Mouse (Mus musculus): ENCODE results near the gene L3mbtl2.

The L3mbtl2 gene

DNA sequence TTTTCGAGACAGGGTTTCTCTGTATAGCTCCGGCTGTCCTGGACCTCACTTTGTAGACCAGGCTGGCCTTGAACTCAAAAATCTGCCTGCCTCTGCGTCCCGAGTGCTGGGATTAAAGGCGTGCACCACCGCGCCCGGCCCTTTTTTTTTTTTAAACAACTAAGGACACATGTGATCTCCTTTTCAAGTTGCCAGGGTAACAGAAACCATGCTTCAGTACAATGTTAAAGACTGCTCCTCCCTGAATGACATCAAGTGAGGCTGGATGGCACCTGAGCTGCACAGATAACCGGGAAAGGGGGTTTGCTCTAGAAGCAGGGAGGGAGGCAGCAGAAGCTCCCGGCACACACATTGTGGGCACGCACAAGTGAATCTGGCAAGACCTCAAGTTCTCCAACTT lies 45.3 kb downstream of the L3mbtl2 start:
- in situ Hi-C loops (cut with MboI): no loop called here

DNA sequence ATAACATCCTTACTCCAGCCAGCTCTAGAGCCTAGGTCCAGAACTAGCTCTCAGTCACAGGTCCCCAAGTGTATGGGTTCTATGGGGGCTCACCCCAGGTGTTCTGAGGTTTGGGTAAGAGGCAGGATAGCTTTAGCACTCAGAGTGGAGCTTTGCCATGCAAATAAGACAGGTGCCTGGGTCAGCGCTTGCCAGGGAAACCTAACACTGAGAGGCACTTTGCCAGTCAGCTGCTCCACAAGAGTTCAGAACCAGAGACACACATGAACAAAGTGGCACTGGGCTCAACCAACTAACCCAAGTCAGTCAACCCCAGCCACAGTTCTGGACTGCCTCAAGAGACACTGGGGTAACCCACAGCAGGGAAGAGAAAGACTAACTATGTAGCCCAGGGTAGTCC lies 46.0 kb downstream of the L3mbtl2 start:
- in situ Hi-C loops (cut with MboI): no loop called here

DNA sequence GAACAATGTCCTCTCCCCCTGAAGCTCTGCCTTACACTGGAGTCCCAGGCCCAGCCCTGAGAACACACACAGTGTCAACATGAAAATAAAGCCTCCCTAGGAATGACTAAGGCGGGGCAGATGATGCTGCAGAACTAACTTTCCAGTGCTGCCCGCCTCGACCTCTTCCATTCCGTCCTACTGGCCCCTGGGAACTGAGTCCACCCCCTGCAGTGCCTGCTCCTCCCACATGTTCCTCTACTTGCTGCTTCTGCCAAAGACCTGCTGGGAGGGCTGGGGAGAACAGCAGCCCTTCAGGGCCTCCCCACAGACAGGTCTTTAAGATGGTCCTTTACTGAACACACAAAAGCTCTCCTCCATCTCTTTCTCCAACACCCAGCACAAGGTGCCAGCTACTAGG lies 47.1 kb downstream of the L3mbtl2 start:
- in situ Hi-C loops (cut with MboI): no loop called here

DNA sequence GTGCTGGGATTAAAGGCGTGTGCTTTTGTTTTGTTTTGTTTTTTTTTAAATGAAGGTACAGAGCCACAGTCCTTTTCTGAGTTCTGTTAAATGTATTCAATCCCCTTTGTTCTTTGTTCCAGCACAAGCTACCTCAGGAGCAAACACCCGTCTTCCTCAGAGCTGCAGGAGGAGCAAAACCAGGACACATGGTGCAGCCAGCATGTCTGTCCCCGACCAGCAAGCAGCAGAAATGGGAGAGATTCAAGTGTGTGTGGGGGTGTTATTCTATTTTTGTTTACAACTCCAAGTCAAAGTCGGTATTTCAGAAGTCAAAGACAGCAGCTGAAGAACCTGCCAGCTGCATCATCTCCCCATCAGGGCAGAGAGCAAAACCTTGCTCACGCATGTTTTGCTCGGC lies 50.1 kb downstream of the L3mbtl2 start:
- in situ Hi-C loops (cut with MboI): no loop called here

DNA sequence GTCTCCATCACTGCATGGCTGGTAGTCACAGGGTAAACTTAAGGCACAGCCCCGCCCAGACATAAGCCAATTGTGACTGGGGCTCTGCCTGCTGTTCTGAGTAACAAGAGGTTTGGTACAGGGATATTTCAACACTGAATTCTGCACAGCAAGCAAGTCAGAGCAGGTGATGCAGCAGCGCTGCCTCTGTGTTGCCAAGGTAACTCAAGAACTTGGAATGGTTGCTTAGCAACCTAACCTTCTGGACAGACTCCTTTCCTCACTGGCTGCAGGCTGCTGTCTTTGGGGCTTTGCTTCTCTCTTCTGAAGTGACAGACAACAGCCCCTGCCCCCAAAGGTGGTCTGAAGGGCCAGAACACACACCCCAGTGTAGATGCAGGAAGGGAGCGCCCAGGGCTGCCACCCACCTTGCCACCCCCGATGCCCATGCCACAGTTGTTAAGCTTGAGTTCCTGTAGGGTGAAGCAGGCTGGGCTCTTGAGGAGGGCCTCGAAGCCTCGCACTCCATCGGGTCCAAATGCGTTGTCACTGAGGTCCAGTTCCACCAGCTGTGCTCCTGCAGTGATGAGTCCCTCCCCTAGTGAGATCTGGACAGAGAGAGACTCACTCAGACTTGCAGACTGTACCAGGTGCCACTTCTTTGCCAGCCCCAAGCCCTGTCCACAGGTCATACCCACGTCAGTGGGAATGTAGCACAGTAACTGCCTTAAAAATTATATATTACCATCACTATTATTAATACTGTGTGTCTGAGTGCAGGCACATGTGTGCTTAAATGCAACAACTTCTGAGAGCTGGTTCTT lies 54.8 kb downstream of the L3mbtl2 start:
- in situ Hi-C loops (cut with MboI): no loop called here

DNA sequence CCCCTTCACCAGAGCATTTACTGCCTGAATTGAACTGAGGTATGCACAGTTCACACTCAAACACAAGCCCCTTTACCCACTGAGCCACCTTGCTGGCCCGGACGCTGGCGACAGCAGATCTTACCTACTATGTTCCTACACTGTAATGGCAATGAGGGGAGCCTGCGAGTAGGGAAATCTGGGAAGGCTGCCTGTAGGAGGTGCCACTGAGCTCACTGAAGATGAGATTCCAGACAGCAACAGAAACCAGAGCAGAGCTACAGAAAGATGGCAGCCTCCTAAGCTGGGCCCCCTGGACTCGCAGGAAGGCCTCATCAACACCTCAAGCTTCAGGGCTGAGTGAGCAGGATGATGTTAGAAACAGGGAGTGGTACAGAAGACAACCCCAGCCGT lies 55.4 kb downstream of the L3mbtl2 start:
- in situ Hi-C loops (cut with MboI): no loop called here

DNA sequence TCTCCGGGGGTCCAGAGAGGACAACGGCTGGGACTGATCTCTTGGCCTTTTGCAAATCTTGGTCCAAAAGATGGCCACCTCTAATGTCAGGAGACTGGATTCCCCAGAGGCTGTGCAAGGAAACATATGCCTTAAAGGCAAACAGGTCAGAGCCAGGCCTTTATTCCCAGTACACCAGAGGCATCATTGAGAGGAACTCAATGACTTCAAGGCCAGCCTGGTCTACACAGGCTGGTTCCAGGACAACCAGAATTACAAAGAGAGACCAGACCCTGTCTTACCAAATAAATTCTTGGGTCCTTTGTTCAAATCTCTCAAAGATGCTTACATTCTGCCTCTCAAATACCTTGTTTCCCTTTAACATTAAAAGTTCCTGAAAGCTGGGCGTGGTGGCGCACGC lies 58.7 kb downstream of the L3mbtl2 start:
- in situ Hi-C loops (cut with MboI): no loop called here

DNA sequence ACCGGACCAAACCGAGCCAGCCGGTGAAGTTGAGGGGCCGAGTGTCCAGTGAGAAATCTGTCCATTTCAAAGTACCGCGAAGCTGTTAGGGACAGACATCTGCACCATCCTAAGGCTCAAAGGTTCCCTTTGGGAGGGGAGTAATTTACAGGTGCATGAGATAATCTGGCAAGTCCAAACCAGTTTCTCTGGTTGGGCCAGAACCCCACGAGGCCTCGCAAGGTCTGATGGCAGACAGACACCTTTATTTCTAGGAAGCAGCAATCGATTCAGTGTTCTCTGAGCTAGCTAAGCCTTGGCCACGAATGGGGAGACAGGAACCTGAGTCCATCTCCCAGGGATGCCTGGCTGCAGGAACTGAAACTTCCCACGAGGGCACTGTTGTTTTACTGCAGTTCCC lies 60.0 kb downstream of the L3mbtl2 start:
- in situ Hi-C loops (cut with MboI): no loop called here

DNA sequence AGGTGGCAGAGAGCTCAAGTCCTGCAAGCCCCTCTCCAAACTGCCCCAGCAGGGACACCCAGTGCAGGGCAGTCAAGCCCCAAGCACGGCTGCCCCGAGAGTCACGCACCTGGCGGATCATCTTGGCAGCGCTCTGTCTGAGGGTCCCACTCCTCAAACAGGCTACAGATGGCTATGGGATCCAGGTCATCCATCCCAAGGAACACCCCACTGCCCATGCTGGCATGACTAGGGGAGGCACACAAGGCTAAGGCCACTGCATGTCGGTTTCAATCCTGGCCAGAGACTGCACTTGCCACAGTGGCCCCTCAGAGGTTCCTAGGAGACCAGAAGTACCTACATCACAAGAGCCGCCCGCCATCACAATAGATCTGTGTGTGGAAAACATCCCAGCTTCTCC lies 62.3 kb downstream of the L3mbtl2 start:
- in situ Hi-C loops (cut with MboI): no loop called here

DNA sequence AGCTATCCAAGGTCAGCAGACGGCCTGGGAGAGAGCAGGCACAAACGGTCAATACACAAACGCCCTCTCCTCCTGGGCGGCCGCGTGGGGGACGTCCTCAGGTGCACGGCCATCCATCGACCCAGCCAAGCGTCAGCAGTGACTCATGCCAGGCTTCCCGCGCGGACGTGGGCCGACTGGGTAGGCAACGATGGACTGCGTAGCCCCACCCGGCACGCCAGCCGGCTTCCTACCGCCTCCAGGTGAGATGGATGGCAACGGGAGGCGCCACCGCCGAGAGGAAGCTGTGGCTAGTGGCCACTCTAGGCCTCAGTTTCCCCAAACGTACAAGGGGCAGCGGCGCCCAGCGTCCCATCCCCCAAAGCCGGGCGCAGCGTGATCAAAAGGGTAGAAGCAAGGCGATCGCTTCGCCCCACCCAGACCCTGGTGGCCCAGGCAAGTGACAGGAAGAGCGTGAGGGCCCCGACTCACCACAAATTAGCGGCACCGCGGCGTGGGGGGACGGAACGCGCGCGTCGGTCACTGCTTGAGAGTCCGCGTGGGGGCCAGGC lies 65.6 kb downstream of the L3mbtl2 start:
- in situ Hi-C loops (cut with MboI): no loop called here

DNA sequence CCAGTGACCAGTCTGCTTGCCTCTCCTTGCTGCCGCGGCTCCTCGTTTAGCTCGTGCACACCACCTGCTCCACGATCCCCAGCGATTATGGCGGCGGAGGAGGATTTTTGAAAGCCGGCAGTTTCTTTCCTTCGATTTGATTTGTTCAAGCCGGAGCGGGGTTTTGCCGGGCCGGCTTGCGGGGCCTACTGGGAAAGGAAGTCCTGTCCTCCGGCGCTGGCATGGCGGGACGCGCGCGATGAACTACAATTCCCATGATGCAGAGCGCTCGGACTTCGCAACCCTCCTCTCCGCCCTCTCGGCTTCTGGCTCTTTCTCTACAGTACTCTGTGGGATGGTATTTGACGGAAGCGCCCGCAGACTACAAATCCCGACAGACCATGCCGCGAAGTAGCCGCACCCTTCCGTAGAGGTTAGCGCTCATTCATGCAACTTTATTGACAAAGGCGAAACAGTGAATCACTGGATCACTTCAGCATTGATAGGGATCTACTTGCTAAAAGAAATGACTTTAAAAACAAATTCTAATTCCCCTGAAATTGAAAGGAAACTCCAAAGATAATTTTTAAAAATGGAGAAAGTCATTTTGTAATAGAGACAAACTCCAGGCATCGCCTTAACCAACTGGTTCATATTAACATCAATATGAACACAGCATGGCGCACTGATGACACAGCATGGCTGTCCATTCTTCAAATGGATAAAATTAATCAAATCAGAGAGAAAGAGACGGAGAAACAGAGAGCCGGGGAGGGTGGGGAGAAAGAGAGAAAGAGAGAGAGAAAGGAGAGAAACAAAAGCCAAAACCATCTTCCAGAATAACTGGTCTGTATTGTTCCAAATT lies 66.3 kb downstream of the L3mbtl2 start:
- in situ Hi-C loops (cut with MboI): no loop called here

DNA sequence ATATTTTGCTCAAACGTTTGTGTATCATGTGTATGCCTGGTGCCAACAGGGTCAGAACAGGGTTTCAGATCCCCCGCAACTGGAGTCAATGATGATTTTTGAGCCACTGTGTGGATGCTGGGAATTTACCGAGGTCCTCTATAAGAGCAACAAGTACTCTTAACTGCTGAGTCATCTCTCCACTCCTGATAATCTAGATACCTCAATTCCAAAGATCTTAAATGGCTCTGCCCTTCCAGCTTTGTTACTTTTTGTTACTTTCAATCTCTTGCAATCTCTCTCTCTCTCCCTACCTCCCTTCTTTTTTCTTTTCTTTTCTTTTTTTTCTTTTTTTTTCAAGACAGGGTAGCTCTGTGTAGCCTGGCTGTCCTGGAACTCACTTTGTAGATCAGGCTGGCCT lies 71.4 kb downstream of the L3mbtl2 start:
- in situ Hi-C loops (cut with MboI): no loop called here

Data from mature B cell (primary cell).